Mouse (Mus musculus) lung, postnatal 0 days (tissue): ENCODE measurements around the gene B4galt5.

Experiments used
- CTCF ChIP-seq: IDR thresholded peaks from 2 replicates; pipeline ENCODE4 v1.5.1; 2016; ENCODE audit warnings: antibody characterized with exemption, mild to moderate bottlenecking
- EP300 ChIP-seq: IDR thresholded peaks from 2 replicates; pipeline ENCODE4 v1.6.1; 2016; ENCODE audit warnings: antibody characterized with exemption, mild to moderate bottlenecking, control low read depth

- TF ChIP-seq CTCF (no peak), EP300 (peak; percentile 51; the same call in 1 of the 2 replicates)
Observed at GRCm38 (mm10) chr2:167254185-167254584, 94.8 kb downstream of the B4galt5 start.
